Mouse (Mus musculus) heart, adult 2 months (tissue): ENCODE measurements at regions not wholly inside any gene's neighbourhood (a gene's known extent, or its start where the extent isn't known, plus 50 kb on each side); places are given as distances from the start of the nearest gene placed in this dataset.

Source experiments
- CTCF ChIP-seq: fragments of 200-600 bp; IDR thresholded peaks from 2 replicates; pipeline ENCODE4 v1.8.1; 2022; ENCODE audit warnings: antibody characterized with exemption, mild to moderate bottlenecking, moderate library complexity
- EP300 ChIP-seq: fragments of 200-500 bp; IDR thresholded peaks from 2 replicates; pipeline ENCODE4 v1.6.1; 2011; ENCODE audit warnings: low read depth, low read length, control low read depth; ENCODE audit not compliant: insufficient read depth
- POLR2A ChIP-seq: fragments of 200-500 bp; IDR thresholded peaks from 2 replicates; pipeline ENCODE4 v1.6.1; 2011; ENCODE audit warnings: mild to moderate bottlenecking, low read depth, low read length, control low read depth; ENCODE audit not compliant: insufficient read depth

DNA sequence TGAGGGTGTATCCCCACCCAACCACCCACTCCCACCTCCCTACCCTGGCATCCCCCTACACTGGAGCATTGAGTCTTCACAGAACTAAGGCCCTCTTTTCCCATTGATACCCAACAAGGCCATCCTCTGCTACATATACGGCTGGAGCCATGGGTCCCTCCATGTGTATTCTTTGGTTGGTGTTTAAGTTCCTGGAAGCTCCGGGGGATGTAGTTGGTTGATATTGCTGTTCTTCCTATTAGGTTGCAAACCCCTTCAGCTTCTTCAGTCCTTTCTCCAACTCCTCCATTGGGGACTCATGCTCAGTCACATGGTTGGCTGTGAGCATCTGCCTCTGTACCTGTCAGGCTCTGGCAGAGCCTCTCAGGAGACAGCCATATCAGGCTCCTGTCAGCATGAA lies 335.6 kb downstream of the 1500009L16Rik start:
- TF ChIP-seq CTCF (no peak), POLR2A (no peak), EP300 (no peak)
